Mouse (Mus musculus) liver, embryonic 15.5 days (tissue): ENCODE results near the gene Endou. TPM values are rescaled to one million over a fixed set of nuclear protein-coding genes. Genes with fewer than 3 reads are reported as not detected.

ENCODE experiments used
- ATAC-seq: fragments of 200-750 bp; cut with Nextera tagmentation; 2 replicates; pipeline ENCODE4 v1.8.0; 2017; ENCODE audit warnings: moderate number of reproducible peaks, mild to moderate bottlenecking, moderate library complexity; ENCODE audit not compliant: insufficient read depth
- H3K27ac ChIP-seq: fragments of 300-500 bp; sonication (generic); replicated peaks from 2 replicates; pipeline ENCODE4 v1.5.1; 2015; ENCODE audit warnings: mild to moderate bottlenecking, inconsistent platforms
- H3K27me3 ChIP-seq: fragments of 300-500 bp; sonication (generic); 2 replicates; pipeline ENCODE4 v1.6.1; 2015; ENCODE audit warnings: mild to moderate bottlenecking, inconsistent platforms
- H3K36me3 ChIP-seq: fragments of 300-500 bp; sonication (generic); replicated peaks from 2 replicates; pipeline ENCODE4 v1.6.1; 2015; ENCODE audit warnings: moderate library complexity, mild to moderate bottlenecking, inconsistent platforms
- H3K4me1 ChIP-seq: fragments of 300-500 bp; sonication (generic); replicated peaks from 2 replicates; pipeline ENCODE4 v1.6.1; 2015; ENCODE audit warnings: inconsistent platforms
- H3K4me2 ChIP-seq: fragments of 300-500 bp; sonication (generic); 2 replicates; pipeline ENCODE4 v1.6.1; 2015; ENCODE audit warnings: moderate library complexity, mild to moderate bottlenecking, inconsistent platforms
- H3K4me3 ChIP-seq: fragments of 300-500 bp; sonication (generic); replicated peaks from 2 replicates; pipeline ENCODE4 v1.5.1; 2015; ENCODE audit warnings: mild to moderate bottlenecking, inconsistent platforms
- H3K9ac ChIP-seq: fragments of 300-500 bp; sonication (generic); 2 replicates; pipeline ENCODE4 v1.6.1; 2015; ENCODE audit warnings: moderate library complexity, mild to moderate bottlenecking, inconsistent platforms
- H3K9me3 ChIP-seq: fragments of 300-500 bp; sonication (generic); replicated peaks from 2 replicates; pipeline ENCODE4 v1.6.1; 2016; ENCODE audit warnings: inconsistent platforms
- WGBS: fragments of 180-500 bp; shearing (Covaris S2); methylation state at CpG from one replicate; pipeline ENCODE4 v1.1.7; 2015; ENCODE audit warnings: mixed read lengths; ENCODE audit not compliant: insufficient replicate concordance; 5-methylcytosine and 5-hydroxymethylcytosine counted together
- polyA plus RNA-seq: library from polyadenylated mRNA; unstranded; fragments of >200 nt; fragmentation: Nextera tagmentation; extraction: Ambion mirVana; gene quantifications from 2 replicates; pipeline ENCODE4 v1.2.1, GENCODE M21; 2015

The Endou gene
- polyA plus RNA-seq, 1 experiment from 2014 or later = 0.10 TPM

- H3K4me1 ChIP-seq = no peaks in the 10 kb centered on the region
- no peak overlapping the region for H3K4me3 ChIP-seq
- no peak for ATAC-seq
- 22% methylated on average over 12 of the region's 12 CpGs for WGBS
- H3K4me2 ChIP-seq = no peak overlapping the region
- H3K36me3 ChIP-seq = no peaks in the 10 kb centered on the region
- no peaks in the 10 kb centered on the region for H3K9me3 ChIP-seq
- H3K27ac ChIP-seq = no peak overlapping the region
- H3K27me3 ChIP-seq = 0 out of 2 replicates have a peak, but pooled peaks cover 3% of the 10 kb centered on the region
- no peak overlapping the region for H3K9ac ChIP-seq
Measured at GRCm38 (mm10) chr15:97717861-97718534, 13.1 kb downstream of the Endou start.

GRCm38 (mm10) chr15:97716782-97717181 is 14.4 kb downstream of the Endou start:
- H3K4me2 ChIP-seq = no peak overlapping the region
- WGBS = 45% methylated on average over 11 of the region's 11 CpGs
- H3K4me1 ChIP-seq = no peaks in the 10 kb centered on the region
- H3K36me3 ChIP-seq = no peaks in the 10 kb centered on the region
- no peak for ATAC-seq
- H3K9me3 ChIP-seq = no peaks in the 10 kb centered on the region
- H3K9ac ChIP-seq = no peak overlapping the region
- no peak overlapping the region for H3K27ac ChIP-seq
- H3K27me3 ChIP-seq = 0 out of 2 replicates have a peak, but pooled peaks cover 3% of the 10 kb centered on the region
- H3K4me3 ChIP-seq = no peak overlapping the region

- Histone ChIP-seq H3K4me2 (no peak overlapping the region), H3K4me3 (no peak overlapping the region), H3K9ac (no peak overlapping the region), H3K36me3 (no peaks in the 10 kb centered on the region), H3K27me3 (peaks cover 6% of the 10 kb centered on the region; the same call in 1 of the 2 replicates), H3K27ac (no peak overlapping the region), H3K4me1 (no peaks in the 10 kb centered on the region), H3K9me3 (no peaks in the 10 kb centered on the region)
- no peak for ATAC-seq
- 77% methylated on average over 1 of the region's 1 CpGs for WGBS
Measured at GRCm38 (mm10) chr15:97715734-97716133, 15.4 kb downstream of the Endou start.

GRCm38 (mm10) chr15:97715083-97715482 is 16.1 kb downstream of the Endou start:
- ATAC-seq = no peak
- no peak overlapping the region for H3K9ac ChIP-seq
- 77% methylated on average over 8 of the region's 8 CpGs for WGBS
- H3K27me3 ChIP-seq = peaks cover 9% of the 10 kb centered on the region; the same call in 1 of the 2 replicates
- H3K4me2 ChIP-seq = no peak overlapping the region
- no peak overlapping the region for H3K4me3 ChIP-seq
- no peaks in the 10 kb centered on the region for H3K4me1 ChIP-seq
- H3K36me3 ChIP-seq = no peaks in the 10 kb centered on the region
- H3K27ac ChIP-seq = no peak overlapping the region
- no peaks in the 10 kb centered on the region for H3K9me3 ChIP-seq

GRCm38 (mm10) chr15:97712546-97712945 is 18.6 kb downstream of the Endou start:
- H3K27me3 ChIP-seq = peaks cover 6% of the 10 kb centered on the region; the same call in 1 of the 2 replicates
- no peaks in the 10 kb centered on the region for H3K4me1 ChIP-seq
- H3K27ac ChIP-seq = no peak overlapping the region
- H3K36me3 ChIP-seq = no peaks in the 10 kb centered on the region
- no peak overlapping the region for H3K9ac ChIP-seq
- 47% methylated on average over 6 of the region's 6 CpGs for WGBS
- H3K4me2 ChIP-seq = no peak overlapping the region
- H3K4me3 ChIP-seq = no peak overlapping the region
- no peak for ATAC-seq
- H3K9me3 ChIP-seq = no peaks in the 10 kb centered on the region

- H3K27ac ChIP-seq = no peak overlapping the region
- H3K4me2 ChIP-seq = no peak overlapping the region
- no peak overlapping the region for H3K9ac ChIP-seq
- no peaks in the 10 kb centered on the region for H3K9me3 ChIP-seq
- ATAC-seq = no peak
- no peak overlapping the region for H3K4me3 ChIP-seq
- H3K27me3 ChIP-seq = peaks cover 6% of the 10 kb centered on the region; the same call in 1 of the 2 replicates
- H3K36me3 ChIP-seq = no peaks in the 10 kb centered on the region
- H3K4me1 ChIP-seq = peaks cover 6% of the 10 kb centered on the region
- WGBS = 62% methylated on average over 6 of the region's 6 CpGs
Measured at GRCm38 (mm10) chr15:97710906-97711305, 20.2 kb downstream of the Endou start.

- peaks cover under 1% of the 10 kb centered on the region; the same call in 1 of the 2 replicates for H3K27me3 ChIP-seq
- H3K4me1 ChIP-seq = peaks cover 15% of the 10 kb centered on the region
- no peaks in the 10 kb centered on the region for H3K9me3 ChIP-seq
- ATAC-seq = peak; percentile 92
- H3K4me3 ChIP-seq = peak within 1 kb of the TSS; percentile 83
- H3K36me3 ChIP-seq = peaks cover 11% of the 10 kb centered on the region
- peak within 1 kb of the TSS; percentile 61 for H3K27ac ChIP-seq
- peak within 1 kb of the TSS; percentile 83 for H3K4me2 ChIP-seq
- H3K9ac ChIP-seq = peak within 1 kb of the TSS; percentile 84
- under 1% methylated on average over 71 of the region's 71 CpGs for WGBS
Measured at GRCm38 (mm10) chr15:97705211-97706050, 25.7 kb downstream of the Endou start, which contains the start of gene Rpap3. Rpap3 (minus strand) TSS chr15:97705825.

- Histone ChIP-seq H3K4me3 (no peak overlapping the region), H3K4me2 (no peak overlapping the region), H3K9me3 (no peaks in the 10 kb centered on the region), H3K4me1 (no peaks in the 10 kb centered on the region), H3K36me3 (peaks cover 81% of the 10 kb centered on the region), H3K27me3 (no peaks in the 10 kb centered on the region), H3K27ac (no peak overlapping the region), H3K9ac (no peak overlapping the region)
- no peak for ATAC-seq
- 81% methylated on average over 10 of the region's 10 CpGs for WGBS
Measured at GRCm38 (mm10) chr15:97696616-97697015, 34.5 kb downstream of the Endou start.

GRCm38 (mm10) chr15:97693411-97693810 is 37.7 kb downstream of the Endou start:
- H3K27ac ChIP-seq = no peak overlapping the region
- H3K4me3 ChIP-seq = no peak overlapping the region
- WGBS = 76% methylated on average over 5 of the region's 5 CpGs
- no peak for ATAC-seq
- H3K27me3 ChIP-seq = no peaks in the 10 kb centered on the region
- H3K4me1 ChIP-seq = no peaks in the 10 kb centered on the region
- no peak overlapping the region for H3K4me2 ChIP-seq
- H3K9me3 ChIP-seq = no peaks in the 10 kb centered on the region
- H3K9ac ChIP-seq = no peak overlapping the region
- peaks cover 69% of the 10 kb centered on the region for H3K36me3 ChIP-seq

- H3K4me1 ChIP-seq = 0 out of 2 replicates have a peak, but pooled peaks cover 11% of the 10 kb centered on the region
- no peak overlapping the region for H3K9ac ChIP-seq
- peaks cover 72% of the 10 kb centered on the region for H3K36me3 ChIP-seq
- H3K4me3 ChIP-seq = no peak overlapping the region
- peak; percentile 54 for ATAC-seq
- 67% methylated on average over 9 of the region's 9 CpGs for WGBS
- no peaks in the 10 kb centered on the region for H3K9me3 ChIP-seq
- H3K27me3 ChIP-seq = no peaks in the 10 kb centered on the region
- H3K27ac ChIP-seq = no peak overlapping the region
- H3K4me2 ChIP-seq = no peak overlapping the region
Measured at GRCm38 (mm10) chr15:97684118-97684517, 47.0 kb downstream of the Endou start.

GRCm38 (mm10) chr15:97682053-97682452 is 49.1 kb downstream of the Endou start:
- ATAC-seq = peak; percentile 34; the same call in 1 of the 2 replicates
- H3K27ac ChIP-seq = no peak overlapping the region
- peaks cover 75% of the 10 kb centered on the region for H3K36me3 ChIP-seq
- no peak overlapping the region for H3K9ac ChIP-seq
- H3K27me3 ChIP-seq = no peaks in the 10 kb centered on the region
- H3K4me1 ChIP-seq = 0 out of 2 replicates have a peak, but pooled peaks cover 11% of the 10 kb centered on the region
- peak overlapping the region; percentile 27 for H3K4me2 ChIP-seq
- WGBS = 81% methylated on average over 8 of the region's 8 CpGs
- no peaks in the 10 kb centered on the region for H3K9me3 ChIP-seq
- no peak overlapping the region for H3K4me3 ChIP-seq
